Mouse (Mus musculus): ENCODE measurements around the gene Ect2l. TPM values are rescaled to one million over a fixed set of nuclear protein-coding genes. Genes with fewer than 3 reads are reported as not detected.

The Ect2l gene
- total RNA-seq (2015; ENCODE audit: low replicate concordance) (not detected in 2 replicates), total RNA-seq (2017; ENCODE audit: low replicate concordance) (not detected in 2 replicates)

GRCm38 (mm10) chr10:18210726-18211125 is at the start of gene Ect2l:
Ect2l (minus strand) TSS chr10:18210890.
- ATAC-seq (replicated peaks; ENCODE audit: low FRiP score, poor library complexity, severe bottlenecking) = no peak

GRCm38 (mm10) chr10:18251345-18251744 is 40.7 kb upstream of the Ect2l start:
- no peak for ATAC-seq (replicated peaks; ENCODE audit: low FRiP score, poor library complexity, severe bottlenecking)

- ATAC-seq (replicated peaks; ENCODE audit: low FRiP score, poor library complexity, severe bottlenecking) = no peak
These were observed 32.9 kb upstream of the Ect2l start for GRCm38 (mm10) chr10:18243614-18244013.

- ATAC-seq (replicated peaks; ENCODE audit: low FRiP score, poor library complexity, severe bottlenecking) = no peak
These were observed 26.5 kb upstream of the Ect2l start for GRCm38 (mm10) chr10:18237191-18237590.

GRCm38 (mm10) chr10:18236328-18236927 is 25.7 kb upstream of the Ect2l start:
- no peak for ATAC-seq (replicated peaks; ENCODE audit: low FRiP score, poor library complexity, severe bottlenecking)

- no peak for ATAC-seq (replicated peaks; ENCODE audit: low FRiP score, poor library complexity, severe bottlenecking)
These were observed 24.7 kb upstream of the Ect2l start for GRCm38 (mm10) chr10:18235402-18235747.

- peak; percentile 99 for ATAC-seq (replicated peaks; ENCODE audit: low FRiP score, poor library complexity, severe bottlenecking)
These were observed 24.1 kb upstream of the Ect2l start, which contains the start of gene Ccdc28a for GRCm38 (mm10) chr10:18234560-18235401. Ccdc28a (minus strand) TSS chr10:18234998.

GRCm38 (mm10) chr10:18233891-18234290 is 23.2 kb upstream of the Ect2l start:
- no peak for ATAC-seq (replicated peaks; ENCODE audit: low FRiP score, poor library complexity, severe bottlenecking)

- ATAC-seq (replicated peaks; ENCODE audit: low FRiP score, poor library complexity, severe bottlenecking) = no peak
These were observed 13.7 kb upstream of the Ect2l start for GRCm38 (mm10) chr10:18224386-18224785.

- no peak for ATAC-seq (replicated peaks; ENCODE audit: low FRiP score, poor library complexity, severe bottlenecking)
These were observed 8.7 kb upstream of the Ect2l start for GRCm38 (mm10) chr10:18219351-18219750.

- ATAC-seq (replicated peaks; ENCODE audit: low FRiP score, poor library complexity, severe bottlenecking) = no peak
These were observed 3.4 kb upstream of the Ect2l start for GRCm38 (mm10) chr10:18214124-18214523.

- no peak for ATAC-seq (replicated peaks; ENCODE audit: low FRiP score, poor library complexity, severe bottlenecking)
These were observed 2.7 kb upstream of the Ect2l start for GRCm38 (mm10) chr10:18213373-18213772.

GRCm38 (mm10) chr10:18210119-18210518 is 571 bp downstream of the Ect2l start:
- ATAC-seq (replicated peaks; ENCODE audit: low FRiP score, poor library complexity, severe bottlenecking) = no peak

- no peak for ATAC-seq (replicated peaks; ENCODE audit: low FRiP score, poor library complexity, severe bottlenecking)
These were observed 6.6 kb downstream of the Ect2l start for GRCm38 (mm10) chr10:18204067-18204466.

GRCm38 (mm10) chr10:18202401-18202800 is 8.3 kb downstream of the Ect2l start:
- no peak for ATAC-seq (replicated peaks; ENCODE audit: low FRiP score, poor library complexity, severe bottlenecking)

GRCm38 (mm10) chr10:18200656-18201055 is 10.0 kb downstream of the Ect2l start:
- no peak for ATAC-seq (replicated peaks; ENCODE audit: low FRiP score, poor library complexity, severe bottlenecking)

GRCm38 (mm10) chr10:18199919-18200318 is 10.8 kb downstream of the Ect2l start:
- ATAC-seq (replicated peaks; ENCODE audit: low FRiP score, poor library complexity, severe bottlenecking) = no peak

- no peak for ATAC-seq (replicated peaks; ENCODE audit: low FRiP score, poor library complexity, severe bottlenecking)
These were observed 12.2 kb downstream of the Ect2l start for GRCm38 (mm10) chr10:18198286-18199015.

- ATAC-seq (replicated peaks; ENCODE audit: low FRiP score, poor library complexity, severe bottlenecking) = peak; percentile 90
These were observed 13.3 kb downstream of the Ect2l start for GRCm38 (mm10) chr10:18197206-18197979.

GRCm38 (mm10) chr10:18194737-18195141 is 16.0 kb downstream of the Ect2l start:
- ATAC-seq (replicated peaks; ENCODE audit: low FRiP score, poor library complexity, severe bottlenecking) = no peak
